Mouse (Mus musculus) left cerebral cortex, adult 2 months (tissue): ENCODE results near the gene Arhgdig. TPM values are rescaled to one million over a fixed set of nuclear protein-coding genes. Genes with fewer than 3 reads are reported as not detected.

ENCODE experiments used
- DNase-seq, 2 experiments: peaks; one replicate each; pipeline ENCODE4 v3.0.0; 2021 to 2022; ENCODE audit warnings: low spot score in 2 of 2, mixed read lengths in 1 of 2; ENCODE audit errors: extremely low spot score in 1 of 2
- H3K27ac ChIP-seq: fragments of 200-600 bp; 2 replicates; pipeline ENCODE4 v1.8.1; 2022
- H3K4me3 ChIP-seq: fragments of 200-600 bp; 2 replicates; pipeline ENCODE4 v1.8.1; 2022
- CTCF ChIP-seq: fragments of 200-600 bp; IDR thresholded peaks from 2 replicates; pipeline ENCODE4 v1.8.1; 2022; ENCODE audit warnings: antibody characterized with exemption, mild to moderate bottlenecking, moderate library complexity
- intact Hi-C: fragments of 180-260 bp; cut with DNase I; formaldehyde crosslinking; loops from one replicate; pipeline ENCODE4 v1.15.1; 2025
- long read RNA-seq, 2 experiments: library from polyadenylated mRNA; stranded (forward); transcript quantifications; one replicate each; pipeline ENCODE4 v2.0.0; 2021; ENCODE audit warnings: borderline mapping rate in 2 of 2
- total RNA-seq, 2 experiments: library from RNA; stranded (reverse); gene quantifications; 2 replicates each; pipeline ENCODE4 v1.2.3; 2021

The Arhgdig gene
- 10 to 100 TPM; 94.3 to 95.0 TPM for total RNA-seq
- long read RNA-seq, experiment 1, transcript Arhgdig-201 (6 exons, 1,032 nt): major isoform, 79 of 103 reads
- long read RNA-seq, experiment 1, partial matches to known transcripts: 5 of 103 reads
- long read RNA-seq, experiment 1, other reads (novel, unspliced or antisense): 15 of 103 reads
- long read RNA-seq, experiment 2, transcript Arhgdig-201 (6 exons, 1,032 nt): major isoform, 62 of 75 reads
- long read RNA-seq, experiment 2, partial matches to known transcripts: 2 of 75 reads
- long read RNA-seq, experiment 2, other reads (novel, unspliced or antisense): 10 of 75 reads

GRCm38 (mm10) chr17:26207686-26208085, at the start of gene Arhgdig:
Gene Arhgdig, minus strand, starts transcription at chr17:26207786.
- TF ChIP-seq CTCF: no peak
- H3K4me3 ChIP-seq: no peak within 1 kb of the TSS
- DNase-seq: no peak
- no peak within 1 kb of the TSS for H3K27ac ChIP-seq
- intact Hi-C loops: no loop called here

DNA sequence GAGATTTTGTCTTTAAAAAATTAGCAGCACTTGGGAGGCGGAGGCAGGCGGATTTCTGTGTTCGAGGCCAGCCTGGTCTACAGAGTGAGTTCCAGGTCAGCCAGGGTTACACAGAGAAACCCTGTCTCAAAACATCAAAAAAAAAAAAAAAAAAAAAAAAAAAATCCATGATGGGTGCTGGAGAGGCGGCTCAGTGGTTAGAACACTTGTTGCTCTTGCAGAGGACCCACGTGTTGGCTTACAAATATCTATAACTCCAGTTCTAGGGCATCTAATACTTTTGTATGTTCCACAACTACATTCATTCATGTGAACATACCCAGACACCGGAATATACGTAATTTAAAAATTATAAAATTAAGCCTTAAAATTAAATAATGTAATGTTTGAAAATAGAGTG, 47.7 kb upstream of the Arhgdig start:
- Histone ChIP-seq H3K4me3 (no peak overlapping the region), H3K27ac (no peak overlapping the region)
- no peak for DNase-seq
- no peak for TF ChIP-seq CTCF
- intact Hi-C loops: no loop called here

DNA sequence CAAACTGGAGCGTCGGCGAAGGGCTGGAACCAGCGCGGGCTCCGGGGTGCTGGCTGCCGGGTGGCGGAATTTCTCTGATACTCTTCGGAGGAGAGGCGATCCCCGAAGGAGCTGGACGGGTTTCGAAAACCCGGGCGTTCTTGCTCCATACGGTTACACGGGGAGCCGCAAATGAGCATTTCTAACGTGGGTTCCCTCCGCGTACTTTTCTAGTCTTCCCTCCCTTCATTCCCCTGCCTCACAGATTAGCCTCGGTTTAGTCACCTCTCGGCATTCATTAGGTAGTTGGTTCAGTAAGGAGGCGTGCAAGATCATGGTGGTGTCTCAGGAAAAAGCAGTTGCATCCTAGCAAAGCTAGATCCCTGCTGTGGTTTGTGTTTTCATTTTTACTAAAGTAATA, 45.8 kb upstream of the Arhgdig start:
- intact Hi-C loops: no loop called here
- Histone ChIP-seq H3K27ac (peak overlapping the region; percentile 96), H3K4me3 (peak overlapping the region; percentile 92)
- no peak for TF ChIP-seq CTCF
- DNase-seq: no peak

DNA sequence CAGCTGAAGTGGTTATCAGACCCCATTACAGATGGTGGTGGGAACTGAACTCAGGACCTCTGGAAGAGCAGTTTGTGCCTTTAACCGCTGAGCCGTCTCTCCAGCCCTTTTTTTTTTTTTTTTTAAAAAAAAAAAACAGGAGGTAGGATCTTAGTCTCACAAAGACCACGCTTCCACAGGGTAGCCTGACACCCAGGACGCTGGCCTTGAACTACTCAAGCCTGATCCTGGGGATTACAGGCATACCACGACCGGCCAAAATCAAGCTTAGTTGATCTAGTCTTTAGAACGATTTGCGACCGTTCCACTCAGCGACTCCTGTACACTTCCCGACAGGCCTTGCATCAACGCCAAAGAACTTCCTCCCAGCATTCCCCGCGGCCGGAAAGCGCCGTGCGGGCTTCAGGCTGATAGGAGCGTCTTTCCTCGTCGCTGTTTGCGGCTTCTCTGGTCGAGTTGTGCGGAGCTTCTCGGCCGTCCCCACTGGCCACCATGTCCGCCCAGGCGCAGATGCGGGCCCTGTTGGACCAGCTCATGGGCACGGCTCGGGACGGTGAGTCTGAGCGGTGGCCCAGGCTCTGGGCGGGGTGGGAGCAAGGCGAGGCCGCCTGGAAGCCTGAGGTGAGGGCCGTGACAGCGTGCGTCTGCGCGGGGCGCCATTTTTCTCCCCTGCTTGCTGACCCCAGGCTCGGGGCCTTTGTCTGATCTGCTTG, 45.1 kb upstream of the Arhgdig start, which contains the start of gene Luc7l:
Gene Luc7l (plus strand): TSS at position 358 of the 713 bp plus-strand sequence.
- no peak; the same call in 1 of the 2 replicates for TF ChIP-seq CTCF
- intact Hi-C loops: no loop called here
- peak within 1 kb of the TSS; percentile 92 for H3K4me3 ChIP-seq
- DNase-seq: peak; percentile 93 to 95
- H3K27ac ChIP-seq: peak within 1 kb of the TSS; percentile 96

DNA sequence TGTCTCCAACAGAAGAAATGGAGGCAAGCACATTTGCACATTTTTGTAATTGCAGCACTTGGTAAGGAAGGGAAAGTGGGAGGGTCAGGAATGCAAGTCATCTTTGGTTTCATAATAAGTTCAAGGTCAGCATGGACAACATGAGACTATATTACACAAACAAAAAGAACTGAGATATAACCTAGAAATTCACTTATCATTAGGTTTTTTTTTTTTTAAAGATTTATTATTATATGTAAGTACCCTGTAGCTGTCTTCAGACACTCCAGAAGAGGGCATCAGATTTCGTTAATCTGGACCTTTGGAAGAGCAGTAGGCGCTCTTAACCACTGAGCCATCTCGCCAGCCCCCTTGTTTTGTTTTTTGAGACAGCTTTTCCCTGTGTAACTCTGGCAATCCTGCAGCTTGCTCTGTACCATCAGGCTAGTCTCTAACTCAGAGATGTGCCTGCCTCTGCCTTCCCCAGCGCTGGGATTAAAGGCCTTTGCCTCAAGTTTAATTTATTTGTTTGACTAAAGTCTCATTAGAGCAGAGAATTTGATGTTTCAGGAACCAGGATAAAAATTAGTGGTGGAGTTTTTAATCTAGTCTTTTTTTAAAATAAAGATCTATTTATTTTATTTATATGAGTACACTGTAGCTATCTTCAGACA, 44.4 kb upstream of the Arhgdig start:
- peak overlapping the region; percentile 92 for H3K4me3 ChIP-seq

DNA sequence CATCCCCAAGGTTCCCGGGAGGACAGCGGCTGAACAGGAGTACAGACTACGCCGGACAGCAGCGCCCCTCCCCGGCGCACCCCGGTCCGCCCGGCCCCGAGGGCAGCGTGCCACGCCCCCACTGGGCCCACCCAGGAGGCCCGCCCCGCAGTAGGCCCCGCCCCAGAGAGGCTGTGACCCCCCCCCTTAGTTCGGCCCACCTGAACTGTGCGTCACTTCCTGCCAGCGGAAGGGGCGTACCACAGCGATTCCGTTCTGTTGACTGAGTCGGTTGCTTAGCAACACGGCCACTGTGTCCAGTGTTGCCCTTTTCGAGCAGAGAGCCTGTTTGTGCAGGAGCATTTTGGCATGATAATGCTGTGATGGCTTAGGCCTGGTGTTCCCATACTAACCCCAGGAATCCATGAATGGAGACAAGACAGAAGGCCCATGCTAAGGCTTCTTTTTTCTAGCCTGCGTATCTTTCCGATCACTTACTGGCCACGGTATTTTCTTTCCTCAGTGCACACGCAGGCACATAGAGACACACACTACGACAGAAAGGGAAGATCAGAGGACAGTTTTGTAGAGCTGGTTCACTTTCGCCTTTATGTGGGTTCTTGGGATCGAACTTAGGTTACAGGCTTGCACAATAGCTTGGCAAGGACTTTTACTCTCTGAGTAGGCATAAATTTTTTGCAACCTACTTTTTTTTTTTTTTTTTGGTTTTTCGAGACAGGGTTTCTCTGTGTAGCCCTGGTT, 36.7 kb upstream of the Arhgdig start, which contains the start of gene Fam234a:
Gene Fam234a (minus strand): TSS at position 142 of the 741 bp plus-strand sequence.
- no peak; the same call in 1 of the 2 replicates for TF ChIP-seq CTCF
- peak within 1 kb of the TSS; percentile 91 for H3K27ac ChIP-seq
- peak; percentile 88 to 90 for DNase-seq
- intact Hi-C loops: loop anchor here (2.0 to 5.0 kb wide), 2 partner anchors 41 to 122 kb away; partner anchors contain the start of genes Mrpl28 and Rgs11
- peak within 1 kb of the TSS; percentile 81 for H3K4me3 ChIP-seq

More for the DNA sequence above, 44.4 kb upstream of the Arhgdig start:
- no peak for DNase-seq
- intact Hi-C loops: no loop called here
- peak overlapping the region; percentile 96 for H3K27ac ChIP-seq
- no peak for TF ChIP-seq CTCF

- H3K27ac ChIP-seq: peak overlapping the region; percentile 87
- intact Hi-C loops: loop anchor here (2.0 to 5.0 kb wide), 3 partner anchors 41 to 121 kb away; partner anchors contain the start of genes Axin1, Mrpl28 and Rgs11
- peak overlapping the region; percentile 81 for H3K4me3 ChIP-seq
- TF ChIP-seq CTCF: peak; percentile 33
- DNase-seq: peak in 1 of 2 experiments; percentile 61
These were observed 36.0 kb upstream of the Arhgdig start for GRCm38 (mm10) chr17:26243471-26244100.

- intact Hi-C loops: loop anchor here (5.0 kb wide), 1 partner anchor 119 kb away; the partner anchor contains the start of gene Mrpl28
- TF ChIP-seq CTCF: no peak
- no peak for DNase-seq
- H3K4me3 ChIP-seq: no peak overlapping the region
- no peak overlapping the region for H3K27ac ChIP-seq
These were observed 33.4 kb upstream of the Arhgdig start for GRCm38 (mm10) chr17:26240990-26241389.

DNA sequence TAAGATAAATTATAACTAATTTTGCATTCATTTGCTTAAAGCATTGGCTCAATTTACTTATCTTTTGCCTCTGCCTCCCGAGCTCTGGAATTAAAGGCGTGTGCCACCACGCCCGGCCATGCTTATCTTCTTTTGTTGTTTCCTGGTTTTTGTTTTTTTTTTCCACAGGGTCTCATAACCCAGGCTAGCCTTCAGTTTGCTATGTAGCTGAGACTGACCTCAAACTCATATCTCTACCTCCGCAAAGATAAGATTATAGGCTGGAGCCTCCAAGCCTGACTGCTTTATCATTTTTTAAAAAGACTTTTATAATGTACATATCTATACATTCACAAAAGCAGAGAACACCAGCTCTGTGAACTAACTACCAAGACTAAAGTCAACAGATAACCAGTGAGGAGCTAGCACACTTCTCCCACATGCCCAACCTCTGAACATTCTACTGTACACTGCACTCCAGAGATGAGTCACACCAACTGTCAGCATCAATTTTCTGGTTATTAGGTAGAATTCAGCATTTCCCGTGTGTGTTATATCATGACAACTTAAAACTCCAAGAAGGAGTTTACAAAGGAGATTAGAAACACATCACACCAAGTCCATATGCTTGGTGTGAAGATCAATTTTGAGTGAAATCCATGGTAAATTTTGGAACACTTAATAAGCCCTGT, 32.7 kb upstream of the Arhgdig start:
- intact Hi-C loops: loop anchor here (5.0 kb wide), 1 partner anchor 118 kb away; the partner anchor contains the start of gene Mrpl28
- Histone ChIP-seq H3K27ac (peak overlapping the region; percentile 57; the same call in 1 of the 2 replicates), H3K4me3 (no peak overlapping the region)
- TF ChIP-seq CTCF: no peak
- DNase-seq: no peak

GRCm38 (mm10) chr17:26239551-26239950, 32.0 kb upstream of the Arhgdig start:
- Histone ChIP-seq H3K27ac (peak overlapping the region; percentile 57; the same call in 1 of the 2 replicates), H3K4me3 (no peak overlapping the region)
- intact Hi-C loops: no loop called here
- no peak for TF ChIP-seq CTCF
- DNase-seq: no peak
